Mouse (Mus musculus) CH12F3 (cell line): Measurements from ENCODE around the gene Hmg20b.

Experiments
- in situ Hi-C: fragments of 300-500 bp; cut with MboI; formaldehyde crosslinking; loops from 2 replicates; pipeline ENCODE4 v1.14.3; 2020; ENCODE audit warnings: low sequenced_read_pairs

The Hmg20b gene

DNA sequence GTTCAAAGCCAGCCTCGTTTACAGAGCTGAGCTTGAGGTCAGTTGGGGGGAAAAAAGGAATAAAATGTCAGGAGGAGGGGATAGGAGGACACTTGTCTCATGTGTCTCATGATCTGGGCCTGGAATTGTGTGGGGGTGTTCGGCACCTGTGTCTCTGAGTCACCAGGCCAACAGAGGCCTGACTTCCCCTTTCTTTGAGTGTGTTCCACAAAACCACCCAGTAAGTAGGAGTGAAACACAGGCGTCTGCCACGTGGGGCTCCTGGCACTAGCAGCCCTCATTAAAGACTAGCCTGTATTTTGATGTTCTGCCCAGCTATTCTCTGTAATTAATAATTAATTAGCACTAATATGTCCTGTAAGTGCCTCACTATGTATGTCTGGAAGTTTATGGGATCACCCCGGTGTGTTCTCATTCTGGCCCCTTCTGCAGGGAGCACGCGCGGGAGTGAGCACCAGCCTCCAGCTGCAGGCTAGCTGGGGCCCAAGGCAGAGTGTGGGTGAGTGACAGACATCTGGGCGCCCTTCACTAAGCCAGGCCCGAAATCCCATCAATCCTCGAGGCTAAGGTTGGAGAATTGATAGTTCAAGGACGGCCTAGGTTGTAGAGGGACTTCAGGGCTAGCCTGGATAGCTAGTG is 6.2 kb upstream of the Hmg20b start:
- in situ Hi-C loops, result no loop called here

DNA sequence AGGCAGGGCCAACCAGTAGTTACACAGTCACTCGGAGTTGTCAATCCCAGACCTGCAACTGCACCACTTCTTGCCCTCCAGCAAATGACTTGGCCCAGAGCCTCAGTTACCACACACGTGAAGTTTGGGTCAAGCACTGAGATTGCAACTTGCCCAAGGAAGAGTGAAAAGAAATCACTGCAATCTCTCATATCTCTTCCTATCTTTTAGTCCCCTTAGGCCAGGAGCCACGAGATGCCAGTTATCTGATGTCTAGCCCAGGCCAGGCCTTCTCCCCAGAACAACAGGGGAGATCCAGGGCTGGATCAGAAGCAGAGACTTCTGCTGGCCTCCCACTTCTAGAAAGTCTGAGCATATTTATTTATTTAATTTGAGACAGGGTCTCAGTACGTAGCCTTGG is 5.3 kb upstream of the Hmg20b start:
- in situ Hi-C loops, result no loop called here

DNA sequence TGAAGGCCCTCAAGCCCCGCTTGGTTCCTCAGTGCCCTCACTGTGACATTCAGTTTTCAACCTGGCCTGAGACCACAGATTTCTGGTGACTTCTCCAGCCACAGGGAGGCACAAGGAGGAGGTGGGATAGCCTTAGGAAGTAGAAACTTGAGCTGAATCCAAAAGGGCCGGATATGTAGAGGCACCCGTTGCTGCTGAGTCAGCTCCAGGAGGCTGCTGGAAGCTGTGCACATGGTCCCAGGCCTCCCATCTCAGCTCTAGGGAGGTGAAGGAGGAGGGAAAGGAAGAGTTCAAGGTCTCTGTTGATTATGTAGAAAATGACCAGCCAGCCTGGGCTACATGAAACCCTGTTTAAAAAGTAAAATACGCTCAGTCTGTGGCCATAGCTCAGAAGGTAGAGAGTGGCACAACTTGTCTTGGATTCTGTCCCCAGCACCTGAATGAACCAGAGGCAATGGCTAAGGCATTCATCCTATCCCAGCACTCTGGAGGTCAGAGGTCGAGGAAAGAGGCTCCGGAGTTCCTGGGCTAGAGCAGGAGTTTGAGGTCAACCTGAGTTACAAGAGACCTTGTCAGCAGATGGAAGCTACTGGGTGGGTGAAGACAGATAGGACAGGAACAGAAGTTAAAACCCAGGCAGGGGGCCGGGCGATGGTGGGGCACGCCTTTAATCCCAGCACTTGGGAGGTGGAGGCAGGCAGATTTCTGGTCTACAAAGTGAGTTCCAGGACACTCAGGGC is 4.6 kb upstream of the Hmg20b start:
- in situ Hi-C loops, result no loop called here

- in situ Hi-C loops, result no loop called here
Observed at GRCm38 (mm10) chr10:81351678-81352291, 1.5 kb upstream of the Hmg20b start.

DNA sequence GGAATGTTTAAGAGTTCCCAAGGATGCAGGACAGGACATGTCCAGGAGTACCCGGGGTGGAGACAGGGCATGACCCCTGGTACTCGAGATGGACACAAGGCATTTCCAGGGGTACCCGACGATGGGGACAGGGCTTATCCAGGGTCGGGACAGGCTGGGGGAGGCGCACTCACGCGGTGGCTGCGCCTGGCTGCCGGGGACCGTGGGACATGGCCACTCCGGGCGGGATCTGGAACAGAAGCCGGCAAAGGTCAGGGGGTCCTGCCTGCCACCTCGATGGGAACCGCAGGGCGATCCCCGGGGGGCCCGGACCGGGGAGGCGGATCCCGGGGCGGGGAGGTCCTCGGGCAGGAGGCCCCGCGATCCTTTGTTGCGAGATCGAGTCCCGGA is 324 bp downstream of the Hmg20b start:
- in situ Hi-C loops, result loop anchor here (10.0 kb wide), 1 partner anchor 155 kb away; no protein-coding TSS in a partner anchor

DNA sequence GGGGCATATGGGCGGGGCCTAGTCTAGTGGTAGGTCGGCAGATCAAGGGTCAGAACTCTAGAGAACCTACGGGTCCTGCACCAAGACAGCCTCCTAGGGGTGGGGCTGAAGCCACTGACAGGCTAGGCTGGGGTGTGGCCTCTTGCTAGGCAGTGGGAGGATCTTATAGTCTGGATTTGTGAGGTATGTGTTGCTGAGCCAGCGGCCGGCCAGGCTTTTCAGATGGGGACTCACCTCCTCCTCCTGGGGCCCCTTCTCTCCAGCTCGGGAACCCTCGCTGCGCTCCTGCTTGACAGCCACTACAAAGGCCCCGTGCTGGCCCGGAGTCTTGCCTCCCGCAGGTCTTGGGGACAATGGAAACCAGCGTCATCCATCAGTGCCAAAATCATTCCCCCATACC is 1.1 kb downstream of the Hmg20b start:
- in situ Hi-C loops, result loop anchor here (10.0 kb wide), 1 partner anchor 154 kb away; no protein-coding TSS in a partner anchor

DNA sequence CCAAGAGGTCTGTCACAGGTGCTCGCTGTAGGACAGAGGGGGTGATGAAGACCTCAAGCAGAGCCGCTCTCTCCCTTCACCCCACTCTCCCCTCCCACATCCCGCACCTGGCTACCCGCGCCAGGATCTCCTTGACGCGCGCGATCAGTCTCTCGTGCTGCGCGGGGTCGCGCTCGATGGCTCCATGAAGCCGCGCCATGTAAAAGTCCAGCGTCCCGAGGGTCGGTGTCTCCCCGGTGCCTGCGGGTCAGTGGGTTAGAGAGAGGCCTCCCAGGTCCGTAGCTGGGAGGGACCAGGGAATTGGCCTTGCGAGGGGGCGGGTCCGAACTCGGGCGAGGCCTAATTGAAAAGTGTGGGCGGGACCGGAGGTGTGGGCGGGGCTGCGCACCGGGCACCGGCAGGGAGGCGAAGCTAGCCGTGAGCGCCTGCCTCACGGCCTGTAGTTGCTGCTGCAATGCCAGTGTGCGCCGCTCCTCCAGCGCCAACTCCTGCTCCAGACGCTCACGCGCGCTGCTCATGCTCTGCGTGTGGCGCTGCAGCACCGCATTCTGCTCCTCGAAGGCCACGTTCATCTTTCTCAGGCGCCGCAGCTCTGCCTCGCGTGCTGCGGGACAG is 3.7 kb downstream of the Hmg20b start:
- in situ Hi-C loops, result loop anchor here (10.0 kb wide), 1 partner anchor 152 kb away; no protein-coding TSS in a partner anchor

GRCm38 (mm10) chr10:81345162-81345534 is 5.1 kb downstream of the Hmg20b start:
- in situ Hi-C loops, result loop anchor here (10.0 kb wide), 1 partner anchor 150 kb away; no protein-coding TSS in a partner anchor

DNA sequence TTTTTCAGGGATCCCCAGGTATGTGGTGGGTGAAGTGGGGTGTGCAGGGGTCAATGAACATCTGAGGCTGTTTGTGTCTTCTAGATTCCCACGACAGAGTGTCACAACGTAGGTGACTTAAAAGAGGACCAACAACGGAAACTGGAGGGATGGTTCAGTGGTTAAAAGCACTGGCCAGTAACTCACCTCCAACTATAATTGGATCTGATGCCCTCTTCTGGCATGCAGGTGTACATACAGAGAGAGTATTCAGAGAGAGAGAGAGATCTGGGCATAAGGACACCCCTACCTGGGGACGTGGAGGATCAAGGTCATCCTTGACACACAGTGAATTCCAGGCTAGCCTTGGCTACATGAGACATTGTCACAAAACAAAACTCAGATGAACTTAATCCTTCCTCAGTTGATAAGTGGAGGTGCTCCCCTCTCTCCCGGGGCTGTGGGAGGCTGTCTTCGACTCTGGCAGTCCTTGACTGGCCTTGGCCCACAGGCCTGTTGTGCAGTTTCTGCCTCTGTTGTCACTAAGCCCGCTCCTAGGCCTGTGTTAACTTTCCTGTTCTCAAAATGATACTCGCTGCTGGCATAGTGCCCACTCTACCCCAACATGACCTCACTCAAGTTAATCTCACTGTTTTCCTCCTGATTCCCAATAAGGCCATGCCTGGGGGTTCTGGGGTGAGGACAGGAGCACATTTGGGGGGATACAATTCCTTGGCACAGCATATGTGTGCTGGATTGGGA is 5.7 kb downstream of the Hmg20b start:
- in situ Hi-C loops, result loop anchor here (5.0 to 10.0 kb wide), 2 partner anchors 57 to 150 kb away; no protein-coding TSS in a partner anchor

- in situ Hi-C loops, result loop anchor here (5.0 to 10.0 kb wide), 2 partner anchors 56 to 148 kb away; no protein-coding TSS in a partner anchor
Observed at GRCm38 (mm10) chr10:81342686-81343505, 7.4 kb downstream of the Hmg20b start, which contains the start of gene Gipc3. Gene Gipc3, minus strand, starts transcription at chr10:81343266.

DNA sequence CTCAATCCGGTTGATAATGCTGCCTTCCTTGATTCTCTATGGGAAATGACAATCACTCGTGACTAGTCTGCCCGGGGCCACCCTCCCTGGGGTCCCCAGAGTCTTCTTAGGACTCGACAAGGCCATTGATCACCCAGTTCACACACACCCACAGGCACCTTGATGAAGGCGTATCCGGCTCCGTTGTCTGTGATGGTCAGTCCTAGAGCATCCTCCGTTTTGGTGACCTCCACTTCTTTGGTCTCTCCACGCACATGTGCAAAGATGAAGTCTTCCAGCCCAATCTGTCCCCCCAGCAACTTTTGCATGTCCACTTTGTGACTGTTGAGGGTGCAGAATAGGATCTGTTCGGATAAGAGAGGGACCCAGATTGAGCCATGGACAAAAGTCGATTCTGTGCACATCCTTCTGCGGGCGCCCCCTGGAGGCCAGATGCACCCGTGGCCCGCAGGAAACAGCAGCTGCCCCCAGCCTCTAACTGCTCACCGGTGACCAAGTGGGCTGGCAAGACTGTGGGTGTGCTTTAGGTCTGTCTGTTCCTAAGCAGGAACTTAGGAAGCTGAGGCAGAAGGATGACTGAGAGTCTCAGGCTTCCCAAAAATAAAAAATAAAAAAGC is 8.8 kb downstream of the Hmg20b start:
- in situ Hi-C loops, result loop anchor here (5.0 to 10.0 kb wide), 2 partner anchors 54 to 147 kb away; no protein-coding TSS in a partner anchor

DNA sequence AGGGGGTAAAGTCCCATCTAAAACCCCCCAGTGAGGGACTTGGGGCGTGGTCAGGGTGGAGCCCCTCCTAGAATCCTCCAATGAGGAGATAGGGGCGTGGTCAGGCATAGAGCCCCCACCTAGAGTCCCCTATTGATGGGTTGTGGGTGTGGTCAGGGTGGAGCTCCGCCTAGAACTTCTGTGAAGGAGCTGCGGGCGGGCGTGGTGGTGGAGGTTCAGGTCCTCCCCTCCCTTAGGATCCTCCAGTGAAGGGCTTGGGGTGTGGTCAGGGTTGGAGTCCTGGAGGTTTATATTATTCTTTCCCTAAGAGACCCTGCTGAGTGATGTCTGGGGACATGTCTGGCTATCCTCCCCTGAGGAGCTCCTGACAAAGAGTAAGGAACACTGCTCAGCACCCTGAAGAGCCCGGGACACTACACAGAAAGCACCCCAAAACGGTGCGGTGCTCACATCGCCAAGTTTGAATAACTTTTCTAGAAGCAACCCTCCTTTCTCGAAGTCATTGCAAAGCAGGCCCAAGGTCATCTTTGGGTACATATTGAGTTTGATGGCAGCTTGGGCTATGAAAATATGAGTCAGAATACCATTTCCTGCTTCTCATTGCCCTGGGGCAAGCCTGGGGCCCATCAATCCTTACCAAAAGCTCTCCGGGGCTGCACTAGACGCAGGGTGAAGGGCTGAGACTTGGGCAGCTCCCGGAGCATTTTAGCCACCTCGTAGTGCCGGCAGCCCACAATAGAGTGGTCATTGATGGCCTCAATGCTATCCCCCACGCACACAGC is 9.5 kb downstream of the Hmg20b start:
- in situ Hi-C loops, result loop anchor here (5.0 to 10.0 kb wide), 2 partner anchors 53 to 146 kb away; no protein-coding TSS in a partner anchor

DNA sequence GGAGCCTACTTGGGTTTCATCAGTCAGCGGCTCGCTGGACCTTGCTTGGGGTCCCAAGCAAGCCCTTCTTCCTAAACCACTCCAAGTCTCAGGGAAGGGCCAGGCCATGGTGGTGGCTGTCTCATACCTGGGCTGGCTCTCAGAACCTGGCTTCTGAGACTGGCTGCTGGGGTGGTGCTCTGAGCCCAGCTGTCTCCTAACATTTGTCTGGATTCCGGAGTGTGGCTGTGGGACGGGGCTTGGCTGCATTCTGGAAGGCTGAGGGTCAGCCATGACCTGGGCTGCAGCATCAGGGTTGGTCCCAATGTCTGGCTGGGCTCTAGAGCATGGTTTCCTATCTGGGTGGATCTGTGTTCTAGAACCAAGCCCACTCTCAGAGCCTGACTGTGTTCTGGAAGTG is 13.7 kb downstream of the Hmg20b start:
- in situ Hi-C loops, result no loop called here

DNA sequence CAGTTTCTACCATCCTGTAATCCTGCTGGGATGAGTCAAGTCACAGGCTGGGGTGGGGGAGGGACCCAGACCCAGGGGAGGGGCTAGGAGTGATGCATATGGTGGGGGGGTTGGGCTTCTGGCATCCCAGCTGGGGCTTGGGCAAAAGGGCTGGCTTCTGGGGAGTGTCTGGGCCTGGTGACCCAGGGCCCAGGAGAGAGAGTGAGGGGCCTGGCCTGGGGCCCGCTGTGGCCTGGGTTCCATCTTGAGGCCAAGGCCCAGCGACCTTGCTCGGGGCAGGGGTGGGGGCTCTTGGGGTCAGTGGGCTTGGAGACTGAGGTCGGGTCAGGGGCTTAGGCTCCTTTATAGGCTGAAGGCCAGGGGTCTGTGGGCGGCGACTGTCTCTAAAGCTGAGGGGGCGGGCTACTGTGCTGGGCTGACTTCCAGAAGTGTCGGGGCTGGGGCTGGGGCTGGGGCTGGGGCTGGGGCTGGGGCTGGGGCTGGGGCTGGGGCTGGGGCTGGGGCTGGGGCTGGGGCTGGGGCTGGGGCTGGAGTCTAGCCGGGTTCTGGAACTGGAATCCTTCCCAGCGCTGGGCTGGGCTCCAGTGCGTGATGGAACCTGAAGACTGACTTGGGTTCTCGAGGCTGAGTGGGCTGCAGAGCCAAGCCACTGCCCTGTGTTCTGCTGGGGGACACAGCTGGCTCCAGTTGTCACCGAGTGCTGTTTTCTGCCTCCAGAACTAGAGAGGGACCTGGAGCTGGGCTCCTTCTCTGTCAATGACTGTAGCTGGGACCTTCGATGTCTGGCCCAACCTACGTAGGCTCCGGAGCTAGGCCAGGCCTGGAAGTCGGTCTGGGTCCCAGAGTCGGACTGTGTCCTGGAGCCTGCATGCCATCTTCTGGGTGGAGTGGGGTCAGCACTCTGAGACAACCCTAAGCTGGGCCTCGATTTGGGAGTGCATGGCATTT is 14.6 kb downstream of the Hmg20b start:
- in situ Hi-C loops, result no loop called here

DNA sequence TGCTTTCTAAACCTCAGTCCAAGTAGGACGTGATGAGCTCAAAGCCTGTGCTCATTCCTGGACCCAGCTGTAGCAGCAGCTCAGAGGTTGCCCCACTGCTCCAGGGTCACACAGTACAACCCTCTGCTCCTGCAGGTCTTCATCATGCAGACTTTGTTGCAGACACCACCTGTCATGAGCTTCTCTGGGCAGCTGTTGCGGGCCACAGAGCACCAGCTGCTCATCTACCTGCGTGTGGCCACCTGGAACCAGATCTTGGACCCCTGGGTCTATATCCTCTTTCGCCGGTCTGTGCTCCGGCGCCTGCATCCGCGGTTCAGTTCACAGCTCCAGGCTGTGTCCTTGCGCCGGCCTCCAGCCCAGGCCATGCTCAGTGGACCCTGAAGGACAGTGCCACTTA is 16.0 kb downstream of the Hmg20b start:
- in situ Hi-C loops, result no loop called here

GRCm38 (mm10) chr10:81332277-81332676 is 18.0 kb downstream of the Hmg20b start:
- in situ Hi-C loops, result no loop called here

GRCm38 (mm10) chr10:81330007-81330406 is 20.3 kb downstream of the Hmg20b start:
- in situ Hi-C loops, result no loop called here
